Mouse (Mus musculus) heart, adult 18-20 months (tissue): ENCODE measurements around the gene Nudt1. TPM values are rescaled to one million over a fixed set of nuclear protein-coding genes. Genes with fewer than 3 reads are reported as not detected.
"Not testable (repeated sequence)": the region's sequence is repeated elsewhere in the genome, so short reads cannot be mapped to it uniquely, and the experiment has no call there.

Source experiments
- DNase-seq, 2 experiments: peaks; one replicate each; pipeline ENCODE4 v3.0.0; 2021 to 2022; ENCODE audit warnings: mixed read lengths in 1 of 2
- total RNA-seq, 2 experiments: library from RNA; stranded (reverse); gene quantifications; 2 replicates each; pipeline ENCODE4 v1.2.3; 2021

Nudt1 gene
- total RNA-seq, 2 experiments from 2014 or later, result 10.1 to 13.0 TPM

DNA sequence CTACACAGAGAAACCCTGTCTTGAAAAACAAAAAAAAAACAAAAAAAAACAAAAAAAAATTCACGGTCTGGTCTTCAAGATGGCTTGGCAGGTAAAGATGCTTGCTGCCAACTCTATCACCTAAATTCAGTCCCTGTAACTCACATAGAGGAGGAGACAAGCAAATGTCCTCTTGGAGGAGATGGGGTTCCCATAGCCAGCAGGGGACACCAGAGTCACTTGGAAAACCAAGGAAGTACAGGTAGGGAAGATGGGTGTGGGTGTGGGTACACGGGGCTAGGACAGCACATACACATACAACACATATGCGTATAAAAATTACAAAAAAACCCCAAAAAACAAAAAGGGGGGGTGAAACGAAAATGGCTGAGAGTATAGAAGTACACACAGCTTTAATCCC is 21.4 kb downstream of the Nudt1 start:
- no peak for DNase-seq

DNA sequence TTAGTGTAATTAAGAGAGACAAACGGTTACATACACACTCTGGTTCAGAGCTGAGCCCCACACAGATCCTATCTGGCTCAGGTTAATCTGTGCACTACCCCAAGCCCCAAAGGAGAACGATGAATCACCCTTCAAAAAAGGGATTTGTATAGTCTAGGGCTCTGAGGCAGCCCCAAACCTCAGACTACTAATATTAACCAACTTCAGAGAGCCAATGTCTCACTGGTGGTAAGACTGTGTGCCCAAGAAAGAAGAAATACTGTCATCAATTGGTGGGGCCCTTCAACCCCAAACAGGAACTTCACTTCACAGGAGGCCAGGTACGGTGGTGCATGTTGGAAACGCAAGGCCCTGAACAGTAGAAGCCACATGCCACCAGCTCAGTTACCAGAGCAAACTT is 23.8 kb downstream of the Nudt1 start:
- no peak for DNase-seq

DNA sequence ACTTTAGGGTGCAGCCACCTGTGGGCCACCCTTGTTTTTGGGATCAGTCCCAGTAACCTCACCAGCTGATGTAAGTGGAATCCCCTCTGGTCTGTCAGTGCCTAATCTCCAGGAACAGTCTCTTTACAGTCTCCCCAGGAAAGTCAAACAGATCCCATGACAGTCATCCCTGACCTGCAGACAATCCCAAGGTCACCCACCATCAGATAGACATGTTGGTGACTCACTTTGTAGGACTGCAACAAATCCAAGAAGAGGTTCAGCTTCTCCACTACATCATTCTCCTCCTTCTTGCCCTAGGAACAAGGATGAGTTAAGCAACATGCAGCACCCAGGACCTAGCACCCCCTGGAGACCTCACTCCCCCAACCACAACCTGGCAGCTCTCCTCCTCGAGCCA is 24.6 kb downstream of the Nudt1 start:
- DNase-seq, result no peak

DNA sequence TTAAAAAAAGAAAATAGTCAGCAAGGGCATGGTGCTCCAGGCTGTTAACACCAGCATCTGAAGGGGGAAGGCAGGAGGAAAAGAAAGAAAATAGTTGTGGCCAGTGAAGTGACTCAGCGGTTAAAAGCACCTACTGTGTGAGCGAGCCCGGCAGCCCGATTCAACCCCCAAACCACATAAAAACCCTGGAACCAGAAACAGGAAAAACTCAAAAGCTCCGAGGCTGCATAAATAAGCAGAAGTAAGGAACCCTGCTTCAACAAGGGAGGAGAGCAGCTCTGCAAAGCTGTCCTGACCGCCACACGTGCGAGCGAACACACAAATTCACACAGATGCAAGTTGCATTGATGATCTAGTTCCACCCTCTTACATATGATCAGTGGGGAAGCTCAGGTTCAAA is 28.4 kb downstream of the Nudt1 start:
- no peak for DNase-seq

DNA sequence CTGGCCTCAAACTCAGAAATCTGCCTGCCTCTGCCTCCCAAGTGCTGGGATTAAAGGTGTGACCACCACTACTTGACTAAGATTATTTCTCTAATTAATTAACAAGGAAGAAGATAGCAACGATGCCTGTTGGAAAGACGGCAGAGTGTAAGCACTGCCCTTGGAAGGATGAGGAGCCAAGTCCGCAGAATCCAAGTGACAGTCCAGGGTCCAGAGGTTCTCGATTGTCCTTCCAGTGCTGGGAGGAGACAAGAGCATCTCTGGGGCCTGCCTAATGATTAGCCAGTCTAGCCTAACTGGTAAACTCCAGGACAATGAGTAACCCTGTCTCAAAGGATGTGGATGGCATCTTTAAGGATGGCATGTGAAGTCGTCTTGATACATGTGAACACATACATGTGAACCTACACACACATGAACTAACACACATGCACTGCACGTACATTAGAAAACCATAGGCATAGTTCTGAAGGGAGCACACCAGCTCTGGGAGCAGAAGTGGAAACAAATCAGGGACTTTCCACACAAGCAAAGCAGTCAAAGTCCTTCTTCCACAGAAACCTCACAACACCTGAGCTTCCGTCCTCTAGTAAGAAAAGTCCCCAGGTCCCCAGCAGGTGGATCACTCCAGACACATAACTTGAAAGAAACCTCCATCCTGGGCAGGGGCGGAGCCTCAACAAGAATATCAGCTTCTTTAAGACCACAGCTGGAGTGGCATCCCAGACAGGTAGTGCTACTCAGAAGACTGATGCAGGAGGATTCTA is 29.5 kb downstream of the Nudt1 start:
- no peak for DNase-seq

DNA sequence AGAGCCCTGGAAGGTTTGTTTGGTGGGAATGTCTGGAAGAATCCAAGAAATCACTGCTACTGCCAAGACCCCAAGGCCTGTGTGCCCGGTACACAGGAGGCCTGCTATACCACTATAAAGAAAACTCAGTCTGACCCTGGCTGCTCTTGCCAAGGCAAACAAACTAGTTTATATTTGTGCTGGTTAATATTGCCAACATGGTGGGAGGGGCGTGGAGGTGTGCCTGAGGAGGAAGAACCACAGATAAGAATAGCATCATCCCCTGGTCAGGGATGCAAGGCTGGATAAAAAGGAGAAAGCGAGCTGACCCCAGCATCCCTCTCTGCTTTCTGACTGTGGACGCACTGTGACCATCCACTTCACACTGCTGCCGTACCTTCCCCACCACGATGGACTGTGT is 30.9 kb downstream of the Nudt1 start:
- DNase-seq, result no peak

DNA sequence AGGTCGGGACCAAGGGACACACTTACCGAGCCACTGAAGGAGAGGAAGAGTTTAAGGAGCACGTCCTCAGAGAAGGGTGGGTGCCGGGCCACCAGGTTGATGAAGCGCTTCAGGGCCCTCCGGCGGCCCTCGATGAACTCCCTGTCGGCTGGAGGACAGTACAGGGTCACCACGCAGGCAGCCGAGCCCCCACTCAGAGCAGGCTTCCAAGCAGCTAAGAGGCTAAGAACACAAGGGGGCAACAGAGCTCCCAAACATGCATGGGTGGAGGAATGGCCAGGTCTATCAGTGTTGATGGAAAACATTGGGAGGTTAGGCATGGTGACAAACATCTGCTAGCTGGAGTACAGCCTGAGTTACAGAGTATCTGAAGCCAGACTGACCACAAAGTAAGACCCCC is 34.5 kb downstream of the Nudt1 start:
- DNase-seq, result no peak

DNA sequence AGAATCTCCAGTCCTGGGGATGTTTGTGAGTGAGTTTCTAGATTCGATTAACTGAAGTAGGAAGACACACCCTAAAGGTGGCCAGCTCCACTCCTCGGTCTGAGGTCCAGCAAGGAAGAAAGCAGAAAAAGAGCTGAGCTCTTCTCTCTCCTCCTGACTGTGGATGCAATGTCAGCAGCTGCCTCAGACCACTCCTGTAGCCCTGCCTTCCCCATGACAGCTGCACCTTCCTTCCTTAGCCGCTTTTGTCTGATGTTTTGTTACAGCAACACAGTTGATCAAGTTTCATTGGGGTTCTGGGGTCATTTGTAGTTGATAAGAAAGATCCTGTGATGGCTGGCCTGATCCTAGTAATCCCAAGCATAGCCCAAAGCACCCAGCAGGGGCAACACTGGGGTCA is 36.0 kb downstream of the Nudt1 start:
- no peak for DNase-seq

DNA sequence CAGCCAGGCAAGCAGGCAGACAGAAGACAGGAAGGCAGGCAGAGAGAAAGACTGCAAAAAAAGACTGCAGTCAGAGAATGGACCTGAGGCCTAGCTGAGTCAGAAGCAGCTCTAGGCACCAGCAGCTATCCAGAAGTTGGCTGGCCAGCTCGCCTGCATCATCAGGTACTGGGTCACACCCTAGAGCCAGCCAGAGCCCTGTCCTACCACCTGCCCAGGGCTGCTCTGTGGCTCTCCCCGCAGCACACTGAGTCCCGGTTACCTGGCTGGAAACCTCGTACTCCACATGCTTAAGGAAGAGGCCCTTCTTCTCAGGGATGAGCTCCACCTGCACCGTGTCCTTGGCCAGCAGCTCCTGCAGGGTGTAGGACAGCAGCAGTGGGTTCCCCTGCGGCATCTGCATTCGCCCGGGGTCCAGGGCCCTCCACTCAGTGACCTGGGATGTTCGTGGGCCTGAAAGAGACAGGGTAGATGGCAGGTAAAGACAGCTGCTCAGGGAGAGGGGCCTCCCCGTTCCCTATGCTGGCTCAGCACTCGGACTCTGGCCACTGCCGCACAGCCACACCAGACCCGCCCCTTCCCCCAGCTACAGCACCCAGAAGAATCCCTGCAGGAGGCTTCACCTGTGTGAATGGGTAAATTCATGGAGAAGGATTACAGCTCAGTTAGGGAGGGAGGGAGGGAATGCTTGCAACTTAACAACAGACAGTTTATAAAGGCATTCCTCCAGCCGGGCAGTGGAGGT is 38.6 kb downstream of the Nudt1 start:
- DNase-seq, result no peak

DNA sequence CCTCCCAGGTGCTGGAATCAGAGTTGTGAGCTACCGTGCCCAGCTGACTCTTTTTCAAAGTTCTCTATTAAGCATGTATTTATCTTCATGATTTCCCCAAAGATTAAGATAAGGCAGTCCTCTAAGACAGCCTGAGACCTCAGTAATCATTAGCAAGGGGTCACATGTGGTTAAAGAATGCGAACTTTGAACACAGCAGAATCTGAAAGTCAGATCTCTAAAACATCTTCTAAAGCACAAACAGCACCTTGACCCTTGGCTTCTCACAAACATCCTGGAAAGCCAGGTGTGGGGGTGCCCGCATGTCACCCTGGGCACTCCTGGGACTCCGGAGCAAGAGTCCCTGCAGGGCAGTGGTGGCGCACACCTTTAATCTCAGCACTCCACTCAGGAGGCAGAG is 43.0 kb downstream of the Nudt1 start:
- DNase-seq, result no peak

DNA sequence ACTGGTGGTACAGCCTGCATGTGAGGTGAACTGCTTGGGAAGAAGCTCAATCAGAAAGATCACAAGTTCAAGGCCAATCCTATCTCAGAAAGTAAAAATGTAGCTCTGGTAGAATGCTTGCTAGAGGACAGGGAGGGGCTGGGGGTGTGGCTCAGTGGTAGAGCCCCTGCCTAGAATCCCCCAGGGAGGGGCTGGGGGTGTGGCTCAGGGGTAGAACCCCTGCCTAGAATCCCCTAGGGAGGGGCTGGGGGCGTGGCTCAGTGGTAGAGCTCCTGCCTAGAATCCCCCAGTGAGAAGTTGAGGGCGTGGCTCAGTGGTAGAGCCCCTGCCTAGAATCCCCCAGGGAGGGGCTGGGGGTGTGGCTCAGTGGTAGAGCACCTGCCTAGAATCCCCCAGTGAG is 46.7 kb downstream of the Nudt1 start:
- DNase-seq, result not testable (repeated sequence)

DNA sequence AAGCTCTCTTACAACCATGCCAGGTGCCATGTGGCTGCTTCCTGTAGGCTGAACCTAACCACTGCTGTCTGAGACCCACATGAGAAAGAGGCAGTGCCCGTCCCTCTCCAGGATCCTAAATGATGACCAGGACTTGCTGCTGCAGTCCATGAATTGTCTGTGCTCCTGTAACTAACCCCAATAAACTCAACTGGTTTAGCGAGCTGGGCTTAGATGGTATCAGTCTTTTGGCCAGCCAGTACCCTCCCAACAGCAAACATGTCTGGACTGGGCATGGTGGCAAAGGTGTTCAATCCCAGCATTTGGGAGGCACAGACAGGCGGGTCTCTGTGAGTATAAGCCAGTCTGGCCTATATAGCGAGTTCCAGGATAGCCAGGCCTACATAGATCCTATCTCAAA is 47.5 kb downstream of the Nudt1 start:
- no peak for DNase-seq

DNA sequence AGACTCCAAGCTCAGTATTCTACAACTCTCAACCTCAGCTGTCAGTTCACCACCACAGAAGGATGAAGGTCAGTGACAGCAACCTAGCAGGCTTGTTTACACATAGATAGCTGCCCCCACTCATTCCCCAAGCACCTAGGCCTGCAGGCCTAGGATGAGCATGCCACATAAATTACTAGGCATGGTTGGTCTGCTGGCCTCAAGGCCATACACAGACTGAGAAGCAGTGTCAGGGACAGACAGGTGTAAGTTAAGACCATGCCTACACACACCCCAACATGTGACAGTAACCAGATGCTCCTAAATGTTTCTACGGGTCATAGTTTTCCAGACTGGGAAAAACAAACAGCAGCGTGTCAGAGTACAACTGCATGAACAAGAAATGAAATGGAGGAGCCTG is 48.0 kb downstream of the Nudt1 start:
- DNase-seq, result no peak

DNA sequence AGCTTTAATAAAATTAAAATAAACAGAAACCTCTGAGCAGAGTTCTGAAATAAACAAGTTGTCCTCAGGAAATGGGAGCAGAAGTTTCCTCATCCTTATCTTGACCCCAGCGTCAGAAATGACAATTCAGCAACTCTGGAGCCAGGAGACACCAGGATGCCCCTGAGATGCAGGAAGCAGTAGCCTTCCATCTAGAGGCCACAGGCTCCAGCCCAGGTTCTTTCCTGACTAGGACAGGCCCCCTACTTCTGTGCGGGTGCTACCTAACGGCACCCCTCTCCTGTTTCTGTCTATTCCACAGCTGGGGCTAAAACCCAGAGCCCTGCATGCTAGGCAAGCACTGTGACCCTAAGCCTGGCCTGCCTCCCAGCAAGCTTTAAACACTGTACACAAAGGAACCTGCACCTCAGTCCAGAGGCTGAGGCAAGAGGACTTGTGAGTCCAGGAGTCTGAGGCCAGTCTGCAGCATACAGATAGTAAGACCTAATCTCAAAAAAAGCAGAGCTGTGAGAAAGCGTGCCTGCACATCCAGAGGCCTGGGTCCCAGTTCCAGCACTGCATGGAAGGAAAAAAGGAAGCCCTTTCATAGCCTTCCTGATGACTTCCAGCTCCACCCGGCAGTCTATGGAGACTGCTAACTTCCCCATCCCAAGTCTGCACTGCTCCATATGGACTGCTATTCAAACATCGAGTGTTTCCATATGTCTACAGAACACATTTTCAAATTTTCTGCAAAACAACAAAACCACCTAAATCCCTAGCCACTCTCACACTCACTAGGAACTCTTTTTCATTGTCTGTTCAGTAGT is 49.2 kb downstream of the Nudt1 start:
- DNase-seq, result peak; percentile 52 to 69

DNA sequence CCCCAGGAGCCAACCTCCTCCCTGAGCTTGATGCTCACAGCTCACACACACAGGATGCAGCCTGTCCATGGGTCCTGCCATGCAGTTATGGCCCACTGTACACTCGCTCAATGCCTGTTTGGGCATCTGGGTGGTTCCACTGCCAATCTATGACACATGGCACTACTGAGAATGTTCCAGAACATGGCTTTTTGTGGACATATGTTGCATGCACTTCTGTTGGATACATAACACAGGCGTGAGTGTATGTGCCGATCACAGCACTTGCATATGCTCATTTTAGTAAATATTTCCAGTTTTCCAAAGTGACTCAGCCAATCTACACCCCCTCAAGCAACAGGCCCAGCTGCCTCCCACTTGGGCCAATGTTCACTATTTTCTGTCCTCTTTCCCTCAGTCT is 50.2 kb downstream of the Nudt1 start:
- DNase-seq, result no peak

DNA sequence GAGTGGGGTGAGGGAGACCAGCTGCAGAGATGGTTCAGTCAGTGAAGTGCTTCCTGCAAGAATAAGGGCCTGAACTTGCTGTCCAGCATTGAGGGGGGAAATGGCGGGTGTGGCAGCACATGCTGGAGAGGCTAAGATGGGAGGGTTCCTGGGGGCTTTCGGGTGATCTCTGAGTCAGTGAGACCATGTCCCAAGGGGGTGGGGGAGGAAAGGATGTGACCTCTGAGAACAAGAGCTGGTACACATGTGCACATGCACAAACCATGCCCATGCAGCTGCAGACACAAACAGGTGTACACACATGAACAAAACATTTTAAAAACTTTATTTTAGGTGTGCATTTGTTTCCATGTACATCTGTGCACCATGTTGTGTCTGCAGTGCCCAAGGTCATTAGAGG is 52.3 kb downstream of the Nudt1 start:
- no peak for DNase-seq

DNA sequence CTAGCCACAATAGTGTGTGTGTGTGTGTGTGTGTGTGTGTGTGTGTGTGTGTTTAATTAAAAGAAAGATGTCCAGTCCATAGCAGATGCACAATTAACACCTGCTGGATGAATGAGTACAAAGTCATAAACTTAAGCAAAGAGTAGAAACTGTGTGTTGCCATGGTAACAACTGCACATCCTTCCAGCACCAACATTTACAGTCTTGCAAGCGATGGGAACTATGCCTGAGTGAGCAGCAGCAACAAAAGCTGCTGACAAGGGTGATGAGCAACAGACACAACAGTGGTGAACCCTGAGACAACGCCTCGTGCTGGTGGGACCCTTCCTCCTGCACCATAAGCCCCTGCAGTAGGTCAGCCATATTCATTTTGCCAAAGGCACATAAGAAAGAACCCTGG is 52.8 kb downstream of the Nudt1 start:
- no peak for DNase-seq

DNA sequence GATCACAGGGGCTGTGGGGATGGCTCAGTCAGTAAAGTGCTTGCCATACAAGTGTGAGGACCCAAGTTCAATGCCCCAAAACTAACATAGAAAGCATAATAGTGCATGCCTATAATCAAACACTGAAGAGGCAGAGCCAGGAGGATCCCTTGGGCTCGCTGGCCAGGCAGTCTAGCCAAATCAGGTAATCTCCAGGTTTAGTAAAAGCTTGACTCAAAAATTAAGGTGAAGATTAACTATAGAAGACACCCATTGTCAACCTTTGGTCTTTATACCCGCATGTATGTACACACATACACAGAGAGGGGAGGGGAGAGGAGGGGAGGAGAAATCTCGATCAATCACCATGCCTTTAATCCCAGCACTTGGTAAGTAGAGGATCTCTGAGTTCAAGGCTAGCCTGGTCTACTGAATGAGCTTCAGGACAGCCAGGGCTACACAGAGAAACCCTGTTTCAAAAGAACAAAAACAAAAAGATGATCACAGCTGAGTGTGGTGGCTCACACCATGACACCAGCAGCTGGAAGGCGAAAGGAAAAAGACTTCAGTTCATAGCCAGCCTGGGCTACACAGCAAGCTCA is 53.9 kb downstream of the Nudt1 start:
- DNase-seq, result no peak

DNA sequence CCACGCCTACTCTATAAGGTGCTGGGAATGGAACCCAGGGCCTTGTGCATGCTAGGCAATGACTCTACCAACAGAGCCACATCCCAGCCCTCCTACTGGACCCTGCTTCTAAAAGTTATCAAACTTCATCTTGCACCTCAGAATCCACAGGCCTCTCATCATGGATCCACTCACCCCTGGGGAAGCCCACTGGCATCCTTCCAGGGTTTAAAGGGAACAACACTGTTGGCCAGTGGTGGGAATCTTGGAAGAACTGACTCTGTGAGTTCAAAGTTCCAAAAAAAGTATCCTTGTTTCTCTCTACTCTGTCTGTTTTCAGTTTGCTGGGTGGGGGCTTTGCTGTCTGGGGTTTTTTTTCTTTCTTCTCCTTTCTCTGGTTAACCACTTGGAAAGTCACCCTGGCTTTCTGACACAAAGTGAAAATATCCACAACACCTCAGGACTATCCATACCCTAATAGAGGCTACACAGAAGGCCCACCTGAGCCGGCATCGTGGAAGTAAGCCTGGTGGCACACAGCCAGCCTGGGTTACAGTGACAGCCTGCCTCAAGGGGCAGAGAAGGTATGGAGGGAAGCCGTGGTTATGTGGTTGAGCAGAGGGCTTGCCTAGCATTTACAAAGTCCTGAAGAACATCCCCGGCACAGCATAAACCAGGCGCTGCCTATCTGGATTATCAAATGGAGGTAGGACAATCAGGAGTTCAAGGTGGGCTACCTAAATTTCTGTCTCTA is 56.8 kb downstream of the Nudt1 start:
- DNase-seq, result no peak

DNA sequence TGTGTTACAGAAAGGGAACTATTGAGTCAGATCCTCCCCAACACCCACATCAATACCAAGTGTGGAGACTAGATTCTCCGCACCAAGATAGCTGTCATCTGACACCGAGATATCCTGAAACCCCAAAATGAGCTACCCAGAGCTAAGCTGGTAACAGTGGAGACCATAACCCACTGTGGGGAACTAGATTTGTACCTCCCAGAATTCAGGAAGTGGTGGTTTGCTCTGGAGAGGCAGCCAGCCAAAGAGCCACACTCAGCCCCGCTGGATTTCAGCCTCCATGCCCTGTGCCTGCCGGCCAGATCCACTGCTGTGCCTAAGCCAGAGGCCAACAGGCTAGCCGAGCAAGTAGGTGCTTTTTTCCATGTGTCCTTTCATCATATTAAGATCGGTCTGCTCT is 57.8 kb downstream of the Nudt1 start:
- peak in 1 of 2 experiments; percentile 60 for DNase-seq

DNA sequence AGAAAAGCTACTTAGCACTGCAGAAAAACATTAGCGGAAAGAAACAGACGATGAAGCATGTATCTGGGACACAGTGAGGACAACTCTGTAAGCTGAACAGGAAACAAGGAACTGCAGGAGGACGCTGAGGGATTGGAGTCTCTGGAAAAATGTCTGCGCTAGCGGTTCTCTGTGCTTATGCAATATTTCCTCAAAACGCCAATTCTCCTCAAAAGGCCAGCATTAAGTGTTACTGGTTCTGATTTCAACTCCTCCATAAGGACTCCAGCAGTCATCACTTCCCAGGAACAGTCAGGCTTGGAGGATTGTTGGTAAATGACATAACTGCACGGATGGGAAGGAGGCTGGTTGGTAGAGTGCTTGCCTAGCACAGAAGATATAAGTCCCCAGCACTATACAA is 59.7 kb downstream of the Nudt1 start:
- peak in 1 of 2 experiments; percentile 55 for DNase-seq

DNA sequence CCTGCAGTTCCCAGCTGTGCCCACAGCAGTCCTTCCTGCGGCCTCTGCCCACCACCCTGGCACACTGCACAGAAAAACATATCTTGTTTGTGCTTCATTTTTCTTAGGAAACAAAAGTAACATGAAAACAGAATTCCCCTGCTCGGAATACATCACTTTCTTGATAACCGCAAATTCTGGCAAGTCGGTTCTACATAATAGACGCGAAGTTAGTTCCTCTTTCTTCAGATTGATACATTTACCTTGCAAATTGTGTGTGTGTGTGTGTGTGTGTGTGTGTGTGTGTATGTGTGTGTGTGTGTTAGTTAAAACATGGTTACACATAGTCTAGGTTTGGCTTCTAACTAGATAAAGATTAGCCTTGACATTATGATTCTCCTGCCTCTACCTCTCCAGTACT is 61.2 kb downstream of the Nudt1 start:
- DNase-seq, result no peak
